Mouse (Mus musculus): ENCODE results near the gene Oprl1. TPM values are rescaled to one million over a fixed set of nuclear protein-coding genes. Genes with fewer than 3 reads are reported as not detected.

The Oprl1 gene
- polyA plus RNA-seq, 1 experiment from 2014 or later: 0.54 TPM

- Histone ChIP-seq H3K4me3 (peak within 1 kb of the TSS; percentile 75), H3K4me2 (peak within 1 kb of the TSS; percentile 81), H3K27ac (peak within 1 kb of the TSS; percentile 80), H3K36me3 (peaks cover 20% of the 10 kb centered on the region), H3K27me3 (no peaks in the 10 kb centered on the region), H3K9me3 (no peaks in the 10 kb centered on the region), H3K9ac (peak within 1 kb of the TSS; percentile 61), H3K4me1 (peaks cover 27% of the 10 kb centered on the region)
- WGBS: under 1% methylated on average over 67 of the region's 75 CpGs
- peak; percentile 81 for ATAC-seq (ENCODE audit: insufficient number of reproducible peaks, low FRiP score, low TSS enrichment, low read depth)
Observed at GRCm38 (mm10) chr2:181693339-181694280, 21.2 kb upstream of the Oprl1 start, which contains the start of gene Rgs19. Rgs19 (minus strand) TSS chr2:181693977.

- no peaks in the 10 kb centered on the region for H3K9me3 ChIP-seq
- H3K27ac ChIP-seq: no peak overlapping the region
- peak overlapping the region; percentile 81; the same call in 1 of the 2 replicates for H3K4me2 ChIP-seq
- no peaks in the 10 kb centered on the region for H3K27me3 ChIP-seq
- H3K4me3 ChIP-seq: no peak overlapping the region
- no peak overlapping the region for H3K9ac ChIP-seq
- peaks cover 27% of the 10 kb centered on the region for H3K4me1 ChIP-seq
- no peak for ATAC-seq (ENCODE audit: insufficient number of reproducible peaks, low FRiP score, low TSS enrichment, low read depth)
- H3K36me3 ChIP-seq: peaks cover 10% of the 10 kb centered on the region
- 90% methylated on average over 3 of the region's 3 CpGs for WGBS
Observed at GRCm38 (mm10) chr2:181694581-181694980, 20.2 kb upstream of the Oprl1 start.

GRCm38 (mm10) chr2:181695776-181696175 lies 19.0 kb upstream of the Oprl1 start:
- WGBS: 74% methylated on average over 1 of the region's 1 CpGs
- Histone ChIP-seq H3K27ac (no peak overlapping the region), H3K9ac (no peak overlapping the region), H3K4me2 (no peak overlapping the region), H3K9me3 (no peaks in the 10 kb centered on the region), H3K27me3 (no peaks in the 10 kb centered on the region), H3K4me3 (no peak overlapping the region), H3K36me3 (peaks cover 4% of the 10 kb centered on the region; the same call in 1 of the 2 replicates), H3K4me1 (peaks cover 23% of the 10 kb centered on the region)
- no peak for ATAC-seq (ENCODE audit: insufficient number of reproducible peaks, low FRiP score, low TSS enrichment, low read depth)

- H3K4me3 ChIP-seq: no peak overlapping the region
- 70% methylated on average over 33 of the region's 33 CpGs for WGBS
- H3K9ac ChIP-seq: no peak overlapping the region
- no peaks in the 10 kb centered on the region for H3K36me3 ChIP-seq
- no peaks in the 10 kb centered on the region for H3K9me3 ChIP-seq
- ATAC-seq (ENCODE audit: insufficient number of reproducible peaks, low FRiP score, low TSS enrichment, low read depth): no peak
- no peak overlapping the region for H3K4me2 ChIP-seq
- H3K27ac ChIP-seq: no peak overlapping the region
- no peaks in the 10 kb centered on the region for H3K27me3 ChIP-seq
- H3K4me1 ChIP-seq: peaks cover 16% of the 10 kb centered on the region
Observed at GRCm38 (mm10) chr2:181696801-181697420, 17.9 kb upstream of the Oprl1 start.

DNA sequence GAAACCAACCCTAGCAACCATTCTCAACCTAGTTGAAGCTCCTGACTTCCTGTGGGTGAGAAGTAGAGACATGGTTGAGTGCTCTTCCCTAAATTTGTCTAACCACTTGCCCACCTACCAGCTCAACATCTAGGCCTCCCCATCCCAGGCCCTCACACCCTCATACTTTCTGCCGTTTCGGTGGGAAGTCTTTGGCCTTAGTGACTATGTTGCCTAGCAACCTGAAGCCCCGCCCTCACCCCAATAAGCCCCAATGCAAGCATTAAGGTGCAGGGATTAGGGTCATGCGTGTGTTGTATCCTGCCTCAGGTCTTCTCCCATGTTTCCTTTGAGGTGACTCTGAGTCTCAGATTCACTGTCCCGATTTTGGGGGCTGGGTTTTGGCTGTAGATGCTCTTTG lies 16.6 kb upstream of the Oprl1 start, which contains the start of gene Lkaaear1:
Gene Lkaaear1 (minus strand): TSS at position 202 of the 400 bp plus-strand sequence.
- H3K4me1 ChIP-seq: 0 out of 2 replicates have a peak, but pooled peaks cover 4% of the 10 kb centered on the region
- H3K9ac ChIP-seq: no peak within 1 kb of the TSS
- no peak within 1 kb of the TSS for H3K4me2 ChIP-seq
- H3K27me3 ChIP-seq: no peaks in the 10 kb centered on the region
- no peak within 1 kb of the TSS for H3K27ac ChIP-seq
- no peak within 1 kb of the TSS for H3K4me3 ChIP-seq
- H3K36me3 ChIP-seq: no peaks in the 10 kb centered on the region
- no peaks in the 10 kb centered on the region for H3K9me3 ChIP-seq
- no peak for ATAC-seq (ENCODE audit: insufficient number of reproducible peaks, low FRiP score, low TSS enrichment, low read depth)
- 46% methylated on average over 5 of the region's 5 CpGs for WGBS

- 49% methylated on average over 4 of the region's 4 CpGs for WGBS
- Histone ChIP-seq H3K4me2 (no peak overlapping the region), H3K27ac (no peak overlapping the region), H3K4me3 (no peak overlapping the region), H3K9ac (no peak overlapping the region), H3K27me3 (no peaks in the 10 kb centered on the region), H3K4me1 (no peaks in the 10 kb centered on the region), H3K9me3 (no peaks in the 10 kb centered on the region), H3K36me3 (no peaks in the 10 kb centered on the region)
- no peak for ATAC-seq (ENCODE audit: insufficient number of reproducible peaks, low FRiP score, low TSS enrichment, low read depth)
Observed at GRCm38 (mm10) chr2:181706668-181707067, 8.1 kb upstream of the Oprl1 start.

- Histone ChIP-seq H3K27ac (no peak overlapping the region), H3K9me3 (no peaks in the 10 kb centered on the region), H3K4me2 (no peak overlapping the region), H3K4me1 (peaks cover 4% of the 10 kb centered on the region; the same call in 1 of the 2 replicates), H3K9ac (no peak overlapping the region), H3K27me3 (no peaks in the 10 kb centered on the region), H3K36me3 (no peaks in the 10 kb centered on the region), H3K4me3 (no peak overlapping the region)
- WGBS: 81% methylated on average over 1 of the region's 1 CpGs
- no peak for ATAC-seq (ENCODE audit: insufficient number of reproducible peaks, low FRiP score, low TSS enrichment, low read depth)
Observed at GRCm38 (mm10) chr2:181713749-181714148, 1.1 kb upstream of the Oprl1 start.

DNA sequence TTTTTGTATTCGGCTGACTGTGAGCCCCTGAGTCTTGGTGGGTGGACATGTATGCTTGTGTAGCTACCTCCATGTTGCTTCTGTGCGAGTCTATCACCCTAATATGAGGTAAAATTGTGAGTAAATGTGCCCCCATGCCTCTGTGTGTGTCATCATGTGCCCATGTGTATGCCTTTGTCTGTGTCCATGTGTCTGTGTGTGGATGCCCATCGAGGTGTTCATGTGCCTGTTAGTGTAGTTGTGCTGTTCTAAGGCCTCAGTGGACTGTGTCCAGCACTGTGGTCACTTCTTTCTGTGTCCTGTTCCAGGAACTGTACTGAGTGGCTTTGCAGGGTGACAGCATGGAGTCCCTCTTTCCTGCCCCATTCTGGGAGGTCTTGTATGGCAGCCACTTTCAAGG lies 566 bp downstream of the Oprl1 start:
- Histone ChIP-seq H3K4me3 (no peak overlapping the region), H3K27me3 (no peaks in the 10 kb centered on the region), H3K4me2 (no peak overlapping the region), H3K36me3 (no peaks in the 10 kb centered on the region), H3K9ac (no peak overlapping the region), H3K9me3 (no peaks in the 10 kb centered on the region), H3K27ac (no peak overlapping the region), H3K4me1 (peaks cover 4% of the 10 kb centered on the region; the same call in 1 of the 2 replicates)
- 72% methylated on average over 3 of the region's 3 CpGs for WGBS
- ATAC-seq (ENCODE audit: insufficient number of reproducible peaks, low FRiP score, low TSS enrichment, low read depth): no peak

DNA sequence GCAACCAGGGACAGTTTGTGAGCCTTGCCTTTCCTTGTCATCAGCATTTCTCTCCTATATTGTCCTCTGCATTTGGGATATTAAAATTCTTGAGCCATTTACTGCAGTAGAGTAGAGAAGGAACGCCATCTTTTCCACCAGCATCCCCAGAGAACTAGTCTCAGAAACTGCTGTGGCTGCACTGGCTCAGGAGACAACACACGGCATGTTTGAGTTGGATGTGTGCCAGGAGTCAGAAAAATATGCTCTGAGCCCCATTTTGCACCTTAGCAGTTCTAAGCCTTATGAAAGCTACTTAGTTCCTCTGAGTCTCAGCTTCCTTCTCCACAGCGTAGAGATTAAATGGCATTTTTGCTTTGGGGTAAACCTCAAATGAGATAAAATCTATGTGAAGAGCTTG lies 2.2 kb downstream of the Oprl1 start:
- WGBS: 33% methylated on average over 3 of the region's 3 CpGs
- H3K27me3 ChIP-seq: no peaks in the 10 kb centered on the region
- no peak overlapping the region for H3K4me3 ChIP-seq
- ATAC-seq (ENCODE audit: insufficient number of reproducible peaks, low FRiP score, low TSS enrichment, low read depth): no peak
- H3K4me2 ChIP-seq: no peak overlapping the region
- no peak overlapping the region for H3K27ac ChIP-seq
- no peaks in the 10 kb centered on the region for H3K9me3 ChIP-seq
- no peak overlapping the region for H3K9ac ChIP-seq
- H3K36me3 ChIP-seq: no peaks in the 10 kb centered on the region
- H3K4me1 ChIP-seq: peaks cover 4% of the 10 kb centered on the region; the same call in 1 of the 2 replicates

DNA sequence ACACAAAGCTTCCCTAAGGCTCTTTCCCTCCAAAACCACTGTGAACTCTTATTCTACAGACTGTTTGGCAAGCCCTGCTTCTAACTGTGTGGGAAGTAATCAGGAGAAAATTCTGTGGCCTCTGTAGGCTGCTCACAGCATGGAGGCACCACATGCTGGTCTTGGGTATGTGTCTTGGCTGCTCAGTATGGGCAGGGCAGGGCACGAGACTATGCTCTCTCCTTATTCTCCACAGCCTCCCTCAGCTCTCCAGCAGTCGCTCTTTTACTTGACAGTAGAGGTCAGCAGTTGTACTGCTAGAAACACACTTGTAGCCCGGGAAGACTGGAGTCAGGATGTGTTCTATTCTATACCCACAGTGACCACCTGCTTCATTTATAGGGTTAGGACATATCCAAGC lies 5.2 kb downstream of the Oprl1 start:
- ATAC-seq (ENCODE audit: insufficient number of reproducible peaks, low FRiP score, low TSS enrichment, low read depth): no peak
- no peak overlapping the region for H3K9ac ChIP-seq
- no peak overlapping the region for H3K27ac ChIP-seq
- no peaks in the 10 kb centered on the region for H3K36me3 ChIP-seq
- H3K9me3 ChIP-seq: no peaks in the 10 kb centered on the region
- WGBS: 30% methylated on average over 3 of the region's 3 CpGs
- no peak overlapping the region for H3K4me3 ChIP-seq
- H3K4me2 ChIP-seq: no peak overlapping the region
- no peaks in the 10 kb centered on the region for H3K27me3 ChIP-seq
- peaks cover 1% of the 10 kb centered on the region; the same call in 1 of the 2 replicates for H3K4me1 ChIP-seq

DNA sequence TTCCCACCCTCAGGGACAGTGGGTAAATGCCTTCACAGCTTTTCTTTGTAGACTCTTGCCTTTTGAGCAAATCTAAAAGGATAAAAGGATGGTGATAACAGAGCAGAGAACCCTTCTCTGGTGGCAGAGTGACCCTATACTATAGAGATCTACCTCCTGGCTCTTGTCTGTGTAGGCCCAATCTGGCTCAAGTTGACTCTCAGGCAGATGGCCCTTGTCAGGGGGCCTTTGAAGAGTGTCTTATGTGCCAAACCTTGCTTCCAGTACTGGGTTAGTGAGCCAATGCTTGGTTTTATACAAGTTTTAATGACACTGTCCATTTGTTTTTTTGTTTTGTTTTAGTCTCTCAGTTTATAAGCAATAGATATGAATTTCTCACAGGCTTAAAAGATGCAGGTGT lies 6.4 kb downstream of the Oprl1 start:
- Histone ChIP-seq H3K4me1 (no peaks in the 10 kb centered on the region), H3K27ac (no peak overlapping the region), H3K27me3 (no peaks in the 10 kb centered on the region), H3K4me3 (no peak overlapping the region), H3K9me3 (no peaks in the 10 kb centered on the region), H3K9ac (no peak overlapping the region), H3K4me2 (no peak overlapping the region), H3K36me3 (no peaks in the 10 kb centered on the region)
- no peak for ATAC-seq (ENCODE audit: insufficient number of reproducible peaks, low FRiP score, low TSS enrichment, low read depth)

- no peaks in the 10 kb centered on the region for H3K27me3 ChIP-seq
- no peaks in the 10 kb centered on the region for H3K9me3 ChIP-seq
- H3K36me3 ChIP-seq: no peaks in the 10 kb centered on the region
- 10% methylated on average over 3 of the region's 3 CpGs for WGBS
- H3K4me3 ChIP-seq: no peak overlapping the region
- H3K4me1 ChIP-seq: no peaks in the 10 kb centered on the region
- H3K27ac ChIP-seq: no peak overlapping the region
- H3K9ac ChIP-seq: no peak overlapping the region
- no peak for ATAC-seq (ENCODE audit: insufficient number of reproducible peaks, low FRiP score, low TSS enrichment, low read depth)
- H3K4me2 ChIP-seq: no peak overlapping the region
Observed at GRCm38 (mm10) chr2:181722213-181722612, 7.4 kb downstream of the Oprl1 start.

Data from limb, embryonic 15.5 days (tissue).